Mouse (Mus musculus) frontal cortex, adult 2 months (tissue): ENCODE results near the gene Cdk6. TPM values are rescaled to one million over a fixed set of nuclear protein-coding genes. Genes with fewer than 3 reads are reported as not detected.
A peak's percentile ranks its signal among the peaks of the same experiment; 100 is the strongest.
"Not testable (repeated sequence)": the region's sequence is repeated elsewhere in the genome, so short reads cannot be mapped to it uniquely, and the experiment has no call there.

ENCODE experiments used
- DNase-seq, 2 experiments: peaks; one replicate each; pipeline ENCODE4 v3.0.0; 2022; ENCODE audit warnings: low spot score in 1 of 2; ENCODE audit errors: extremely low spot score in 1 of 2
- polyA plus RNA-seq: library from polyadenylated mRNA; depleted of rRNA; stranded (reverse); fragments of >200 nt; gene quantifications from 2 replicates; pipeline ENCODE4 v1.2.3, GENCODE M21; 2012; rRNA removed

Gene Cdk6
- polyA plus RNA-seq: 1.7 TPM in 2 replicates

DNA sequence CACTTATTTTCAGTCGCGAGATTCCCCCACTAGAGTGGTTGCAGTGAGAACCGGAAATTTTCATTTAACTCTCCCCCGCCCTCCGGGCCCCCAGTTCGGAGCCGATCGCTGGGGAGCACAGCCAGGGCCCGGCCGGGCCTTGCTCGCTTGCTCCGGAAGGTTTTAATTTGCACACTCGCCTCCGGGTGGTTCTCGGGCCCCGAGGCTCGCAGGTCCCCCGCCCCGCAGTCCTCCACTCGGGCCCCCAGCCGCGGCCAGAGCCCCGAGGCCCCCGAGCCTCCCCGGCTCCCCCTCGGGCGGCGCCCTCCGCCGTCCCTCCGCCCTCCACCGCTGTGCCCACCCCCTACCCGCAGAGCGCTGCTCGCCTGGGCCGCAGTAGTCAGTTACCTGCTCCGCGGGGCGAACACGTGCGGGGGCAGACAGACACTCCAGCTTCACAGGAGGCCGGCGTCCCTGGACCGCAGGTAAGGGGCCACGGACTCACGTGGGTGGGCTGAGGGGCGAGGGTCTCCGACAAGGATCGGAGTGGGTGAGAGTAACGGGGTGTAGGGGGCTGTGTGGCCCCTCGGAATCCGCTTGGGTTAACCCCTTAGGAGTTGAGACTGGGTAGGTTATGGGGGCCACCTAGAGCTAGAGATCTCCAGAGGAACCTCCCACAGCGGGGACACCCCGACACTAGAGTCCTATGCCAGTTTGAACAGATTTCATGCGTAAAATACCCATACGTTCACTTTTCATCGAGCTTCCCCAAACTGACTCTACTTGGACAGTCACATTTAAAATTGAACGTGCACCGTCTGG lies at the start of gene Cdk6:
Cdk6 (plus strand) TSS at position 375 of the 801 bp plus-strand sequence.
- DNase-seq: peak in 1 of 2 experiments; percentile 14

- no peak for DNase-seq
Observed at GRCm38 (mm10) chr5:3293666-3294065, 47.6 kb upstream of the Cdk6 start.

GRCm38 (mm10) chr5:3300801-3301457 lies 40.4 kb upstream of the Cdk6 start:
- DNase-seq: peak in 1 of 2 experiments; percentile 4

DNA sequence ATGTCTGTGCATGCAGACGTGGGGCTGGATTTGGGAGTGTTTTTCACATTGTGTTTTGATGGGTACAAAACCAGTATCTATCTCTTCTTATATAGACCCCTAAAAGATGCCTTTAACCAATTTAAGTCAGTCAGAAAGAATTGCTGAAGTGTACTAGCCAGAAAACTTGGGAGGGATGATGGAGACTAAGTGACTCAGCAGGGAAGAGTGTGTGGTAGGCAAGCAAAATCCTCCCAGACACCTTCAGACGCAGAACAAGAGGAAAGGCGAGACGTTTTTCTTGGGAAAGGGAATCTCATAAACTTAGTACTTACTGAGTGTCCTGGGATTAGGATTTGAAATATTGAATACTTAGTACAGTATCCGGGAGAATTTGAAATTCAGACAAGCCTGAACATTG lies 39.8 kb upstream of the Cdk6 start:
- peak in 1 of 2 experiments; percentile 9 for DNase-seq

- no peak for DNase-seq
Observed at GRCm38 (mm10) chr5:3303876-3304275, 37.4 kb upstream of the Cdk6 start.

GRCm38 (mm10) chr5:3306146-3306545 lies 35.1 kb upstream of the Cdk6 start:
- no peak for DNase-seq

DNA sequence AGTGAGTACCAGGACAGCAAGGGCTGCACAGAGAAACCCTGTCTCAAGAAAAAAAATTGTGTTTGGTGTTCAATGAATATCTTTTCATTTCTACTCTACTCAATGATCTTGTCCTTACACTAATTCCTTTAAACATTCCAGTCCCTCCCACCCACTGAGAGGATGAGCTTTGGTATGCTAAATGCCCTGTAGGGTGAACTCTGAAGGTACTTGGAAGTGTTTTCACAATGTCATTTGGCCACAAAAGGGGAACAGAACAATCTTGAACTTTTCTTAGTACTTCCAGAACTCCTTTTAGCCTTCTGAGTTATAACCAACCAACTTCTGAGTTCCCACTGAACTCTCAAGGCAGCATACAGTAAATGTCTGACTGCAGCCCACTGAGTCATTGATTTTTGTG lies 32.2 kb upstream of the Cdk6 start:
- DNase-seq: no peak

DNA sequence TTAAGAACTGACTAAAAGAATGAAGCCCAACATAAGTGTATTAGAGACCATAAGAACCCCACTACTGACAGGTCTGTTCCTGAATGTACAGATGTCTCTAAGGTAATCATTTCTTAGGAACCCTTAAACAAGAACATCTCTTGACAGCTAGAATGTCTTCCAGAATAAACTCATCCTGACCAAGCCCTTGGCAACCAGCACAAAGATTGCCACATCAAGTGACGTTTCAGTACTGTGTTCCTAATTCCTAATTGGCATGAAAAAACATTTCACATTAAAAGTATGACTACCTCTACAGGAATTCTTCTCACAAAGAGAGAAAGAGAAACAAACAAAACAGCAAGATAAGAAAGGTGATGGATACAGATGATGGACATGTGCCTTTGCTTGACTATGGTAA lies 31.7 kb upstream of the Cdk6 start:
- no peak for DNase-seq

- DNase-seq: not testable (repeated sequence)
Observed at GRCm38 (mm10) chr5:3311156-3311555, 30.1 kb upstream of the Cdk6 start.

DNA sequence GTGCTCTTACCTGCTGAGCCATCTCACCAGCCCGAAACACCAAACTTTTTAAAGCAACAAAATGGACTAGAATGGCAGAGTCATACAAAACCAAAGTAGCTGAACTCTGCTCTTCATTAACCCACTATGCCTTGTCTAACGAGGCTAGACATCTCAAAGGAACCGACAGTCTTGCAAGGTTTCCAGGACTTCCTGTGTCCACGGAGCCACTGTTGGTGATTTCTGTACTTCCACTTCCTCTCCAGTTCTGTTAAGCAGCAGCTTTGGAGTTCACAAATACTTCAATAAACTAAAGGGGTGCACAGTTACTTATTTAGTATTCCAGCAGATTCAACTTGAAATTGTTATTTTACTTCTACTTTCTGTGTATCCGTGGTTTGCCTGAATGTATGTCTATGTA lies 23.6 kb upstream of the Cdk6 start:
- not testable (repeated sequence) for DNase-seq

- DNase-seq: no peak
Observed at GRCm38 (mm10) chr5:3320225-3320624, 21.1 kb upstream of the Cdk6 start.

- no peak for DNase-seq
Observed at GRCm38 (mm10) chr5:3322052-3322451, 19.2 kb upstream of the Cdk6 start.

DNA sequence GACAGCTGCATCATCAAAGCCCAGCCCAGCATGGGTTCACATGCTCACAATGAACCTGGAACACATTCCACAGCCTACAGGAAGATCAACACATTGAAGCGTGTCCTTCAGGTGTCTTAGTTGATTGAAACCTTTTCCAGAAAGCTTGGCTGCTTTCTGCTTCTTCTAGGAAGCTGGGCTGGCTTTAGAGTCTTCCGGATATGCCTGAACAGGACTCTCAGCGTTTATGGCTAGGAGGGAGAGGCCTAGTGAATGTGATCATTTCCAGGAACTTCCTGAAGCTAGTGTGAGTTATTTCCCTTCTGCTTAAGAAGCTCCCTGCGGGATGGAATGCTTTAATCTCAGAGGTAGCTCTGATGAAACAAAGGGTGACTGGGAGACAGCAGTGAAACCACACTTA lies 17.2 kb upstream of the Cdk6 start:
- no peak for DNase-seq

GRCm38 (mm10) chr5:3329361-3329760 lies 11.9 kb upstream of the Cdk6 start:
- no peak for DNase-seq

GRCm38 (mm10) chr5:3330932-3331331 lies 10.4 kb upstream of the Cdk6 start:
- no peak for DNase-seq

DNA sequence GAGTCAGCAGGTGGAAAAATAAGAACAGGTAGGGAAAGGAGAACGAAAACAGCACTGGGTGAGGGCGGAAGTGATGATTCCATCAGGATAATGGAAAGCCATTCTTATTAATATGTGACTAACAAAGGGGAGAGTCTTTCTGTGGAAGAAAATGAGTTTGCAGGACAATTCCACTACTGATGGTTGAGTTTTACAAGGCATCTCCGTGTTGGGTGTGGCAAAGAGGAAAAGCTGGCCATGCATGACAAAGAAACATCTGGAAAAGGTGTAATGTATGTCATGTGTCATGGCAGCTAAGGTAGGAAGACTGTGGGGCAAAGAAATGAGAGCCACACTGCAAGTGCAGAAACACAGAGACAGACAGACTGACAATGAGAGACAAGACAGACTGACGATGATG lies 8.3 kb upstream of the Cdk6 start:
- not testable (repeated sequence) for DNase-seq

DNA sequence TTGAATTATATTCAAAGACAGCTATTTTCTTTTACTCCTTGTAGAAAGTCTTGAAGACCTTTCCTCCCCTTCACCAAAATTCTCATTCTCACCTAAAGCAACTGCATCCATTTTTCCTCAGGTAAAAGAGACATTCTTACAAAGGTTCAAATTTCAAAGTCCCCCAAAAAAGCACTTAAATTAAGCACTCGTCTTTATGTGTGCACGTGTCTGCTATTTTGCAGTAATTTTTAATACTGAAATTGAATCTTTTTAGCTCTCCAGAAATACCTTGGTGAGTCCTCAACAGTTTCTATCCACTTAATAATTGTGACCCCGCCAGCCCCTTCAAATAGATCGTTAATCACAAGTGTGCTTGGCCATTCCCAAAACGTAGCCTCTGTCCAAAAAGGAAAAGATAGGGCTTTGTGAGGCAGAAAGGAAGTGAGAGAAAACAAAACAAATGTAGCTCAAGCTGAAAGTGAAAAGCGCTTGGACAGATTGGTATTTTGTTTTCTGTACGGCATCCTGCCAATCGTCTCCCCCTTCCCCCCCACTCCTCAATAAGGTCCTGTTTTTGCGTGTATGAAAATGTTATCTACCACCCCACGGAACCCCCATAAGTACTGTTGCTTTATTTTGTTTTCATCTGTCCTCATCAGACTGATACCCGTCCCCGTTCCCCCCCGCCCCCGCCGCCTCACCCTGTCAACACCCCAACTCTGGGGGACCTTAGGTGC lies 786 bp upstream of the Cdk6 start:
- not testable (repeated sequence) for DNase-seq

- DNase-seq: peak in 1 of 2 experiments; percentile 21
Observed at GRCm38 (mm10) chr5:3341931-3342770, 866 bp downstream of the Cdk6 start.

DNA sequence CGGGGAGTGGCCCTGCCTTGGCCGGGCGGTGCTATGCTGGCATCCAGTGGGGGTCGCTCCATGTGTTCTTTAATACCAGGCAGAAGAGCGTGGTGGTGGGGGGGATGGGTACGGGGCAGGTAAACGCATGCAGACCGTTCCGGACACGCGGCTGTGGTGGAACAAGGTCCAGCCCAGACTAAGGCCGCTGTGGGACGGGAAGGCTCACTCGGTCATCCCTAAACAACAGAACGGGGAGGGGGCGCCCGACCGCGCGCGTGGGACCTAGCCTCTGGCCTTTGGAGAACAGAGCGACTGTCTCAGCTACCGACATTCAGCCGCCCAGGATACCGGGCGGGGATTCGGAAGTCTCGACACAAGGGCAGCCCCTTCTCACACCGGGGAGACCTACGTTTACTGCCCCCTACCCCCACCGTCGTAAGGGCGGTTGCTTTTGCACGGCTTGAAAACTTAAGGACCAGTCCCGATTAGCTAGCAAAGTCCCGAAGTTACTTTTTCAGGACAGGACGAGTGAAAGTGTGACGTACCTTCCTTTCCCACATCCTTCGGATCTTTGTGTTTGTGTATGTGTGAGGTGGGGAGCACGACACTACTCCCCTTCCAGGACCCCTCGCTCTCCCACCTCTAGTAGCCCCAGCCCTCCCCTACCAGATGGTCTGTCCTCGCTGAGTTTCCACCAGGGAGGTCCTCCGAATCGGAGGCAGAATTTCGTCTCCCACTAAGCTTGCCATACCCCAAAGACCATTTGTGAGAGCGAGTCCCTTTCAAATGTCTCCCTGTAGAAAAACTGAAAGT lies 1.7 kb downstream of the Cdk6 start:
- peak in 1 of 2 experiments; percentile 15 for DNase-seq
